Mouse (Mus musculus) splenic B cell, adult 2 months (primary cell): ENCODE measurements around the gene C1rl.
A peak's percentile ranks its signal among the peaks of the same experiment; 100 is the strongest.
"Not testable (repeated sequence)": the region's sequence is repeated elsewhere in the genome, so short reads cannot be mapped to it uniquely, and the experiment has no call there.

Experiments
- DNase-seq: peaks from one replicate; pipeline ENCODE4 v3.0.0-alpha.2; 2011; ENCODE audit warnings: low read depth, low spot score
- H3K27me3 ChIP-seq: 2 replicates; pipeline ENCODE4 v1.6.1; 2012; ENCODE audit warnings: mild to moderate bottlenecking, low read length, moderate library complexity, mixed read lengths; ENCODE audit not compliant: control insufficient read depth, poor library complexity, insufficient read depth, severe bottlenecking
- H3K36me3 ChIP-seq: 2 replicates; pipeline ENCODE4 v1.6.1; 2012; ENCODE audit warnings: mild to moderate bottlenecking, low read length, moderate library complexity, mixed read lengths; ENCODE audit not compliant: control insufficient read depth, poor library complexity, insufficient read depth, severe bottlenecking

C1rl gene

DNA sequence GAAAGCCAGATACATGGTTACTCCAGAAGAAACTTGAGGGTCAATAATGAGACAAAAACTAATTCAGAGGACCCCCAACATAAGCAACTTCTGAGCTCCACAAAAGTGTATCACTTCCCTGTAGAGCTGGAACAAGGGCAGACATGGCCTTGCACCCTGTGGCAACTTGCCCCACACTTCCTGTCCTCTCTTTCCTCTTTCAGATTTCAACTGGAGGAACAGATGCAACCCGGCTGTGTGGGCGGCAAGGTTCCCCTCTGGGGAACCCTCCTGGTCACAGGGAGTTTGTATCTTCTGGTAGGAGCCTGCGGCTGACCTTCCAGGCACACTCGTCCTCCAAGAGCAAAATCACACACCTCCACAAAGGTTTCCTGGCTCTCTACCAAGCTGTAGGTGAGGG lies 12.1 kb downstream of the C1rl start:
- H3K36me3 ChIP-seq: no peaks in the 10 kb centered on the region
- DNase-seq: peak; percentile 24
- no peaks in the 10 kb centered on the region for H3K27me3 ChIP-seq

DNA sequence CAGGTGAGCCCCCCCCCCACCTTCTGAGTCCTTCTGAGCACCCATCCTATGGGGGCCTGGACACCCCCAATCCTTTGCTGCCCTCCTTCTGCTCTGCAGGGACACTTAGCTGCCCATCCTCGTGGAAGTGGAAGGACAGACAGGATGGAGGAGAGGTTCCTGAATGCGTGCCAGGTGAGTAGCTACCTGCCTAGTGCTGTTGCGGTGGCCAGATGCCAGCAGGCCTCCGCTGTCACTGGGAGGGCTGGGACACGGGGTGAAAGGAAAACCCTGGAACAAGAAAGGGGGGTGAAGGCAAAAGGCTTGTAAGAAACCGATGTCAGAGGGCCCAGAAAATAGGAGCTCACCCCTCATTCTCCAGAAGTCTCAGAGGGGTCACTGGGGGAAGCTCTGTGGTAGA lies 14.1 kb downstream of the C1rl start:
- Histone ChIP-seq H3K27me3 (no peaks in the 10 kb centered on the region), H3K36me3 (no peaks in the 10 kb centered on the region)
- DNase-seq: no peak

DNA sequence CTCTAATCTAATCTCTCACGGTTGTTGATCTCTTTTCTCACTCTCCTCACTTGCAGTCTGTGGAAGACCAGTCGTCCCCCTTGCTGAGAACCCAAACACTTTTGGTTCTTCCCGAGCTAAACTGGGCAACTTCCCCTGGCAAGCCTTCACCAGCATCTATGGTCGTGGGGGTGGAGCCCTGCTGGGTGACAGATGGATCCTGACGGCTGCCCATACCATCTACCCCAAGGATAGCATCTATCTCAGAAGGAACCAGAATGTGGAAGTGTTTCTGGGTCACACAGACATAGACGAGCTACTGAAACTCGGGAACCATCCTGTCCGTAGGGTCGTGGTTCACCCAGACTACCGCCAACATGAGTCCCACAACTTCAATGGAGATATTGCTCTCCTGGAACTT lies 15.4 kb downstream of the C1rl start:
- no peak for DNase-seq
- Histone ChIP-seq H3K27me3 (no peaks in the 10 kb centered on the region), H3K36me3 (no peaks in the 10 kb centered on the region)

DNA sequence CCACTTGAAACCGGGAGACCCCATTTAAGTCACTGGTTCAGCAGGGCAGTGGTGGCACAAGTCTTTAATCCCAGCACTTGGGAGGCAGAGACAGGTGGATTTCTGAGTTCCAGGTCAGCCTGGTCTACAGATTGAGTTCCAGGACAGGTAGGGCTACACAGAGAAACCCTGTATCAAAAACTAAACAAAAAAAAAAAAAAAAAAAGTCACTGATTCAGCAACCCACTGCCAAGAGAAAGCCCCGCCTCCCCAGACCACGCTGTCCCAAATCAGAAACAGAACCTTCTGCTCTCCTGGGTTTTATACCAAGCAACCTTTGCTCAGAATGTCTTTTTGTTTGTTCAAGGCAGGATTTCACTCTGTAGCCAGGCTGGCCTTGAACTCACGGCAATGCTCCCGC lies 16.3 kb downstream of the C1rl start:
- not testable (repeated sequence) for DNase-seq, H3K36me3 ChIP-seq, H3K27me3 ChIP-seq

DNA sequence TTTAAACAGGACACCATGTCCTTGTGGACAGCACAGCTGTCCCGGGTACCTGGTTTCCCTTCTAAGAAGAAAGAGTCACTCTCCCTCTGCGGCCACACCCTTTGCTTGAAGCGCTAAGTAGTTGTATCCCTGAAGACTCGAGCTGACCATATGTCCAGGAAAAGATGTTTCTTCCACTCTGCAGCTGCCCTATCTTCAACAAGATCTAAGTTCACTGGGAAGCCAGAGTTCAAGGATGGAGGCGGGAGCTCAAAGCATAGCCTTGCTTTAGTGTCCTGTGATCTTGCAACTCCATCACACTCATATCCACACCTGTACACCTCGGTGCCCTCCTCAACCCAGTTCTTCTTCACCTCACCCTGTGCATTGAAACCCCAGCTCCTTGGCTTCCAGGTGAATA lies 19.0 kb downstream of the C1rl start:
- Histone ChIP-seq H3K36me3 (no peaks in the 10 kb centered on the region), H3K27me3 (no peaks in the 10 kb centered on the region)
- DNase-seq: no peak

DNA sequence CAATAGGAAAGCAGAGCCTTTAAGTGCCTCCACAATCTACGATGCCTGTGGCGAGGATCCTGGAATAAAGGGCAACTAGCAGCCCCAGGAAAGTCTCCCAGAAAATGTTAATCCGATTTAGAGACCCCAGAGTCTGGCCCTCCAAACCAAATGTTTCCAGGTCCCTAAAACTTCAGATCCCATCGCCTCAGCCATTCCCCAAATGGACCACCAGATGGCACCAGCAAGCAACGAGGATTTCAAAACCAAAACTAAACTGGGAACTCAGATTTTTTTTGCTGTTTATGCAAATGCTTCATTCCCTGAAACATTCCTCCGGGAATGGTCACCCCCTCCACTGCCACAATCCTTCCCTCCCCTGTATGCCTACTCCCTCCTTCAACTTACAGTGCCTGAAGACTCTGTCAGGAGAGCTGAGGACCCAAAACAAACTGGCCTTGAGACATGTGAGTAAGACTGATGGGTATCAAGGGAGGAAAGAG lies 19.5 kb downstream of the C1rl start, which contains the start of gene C1ra:
C1ra (plus strand) TSS at position 51 of the 482 bp plus-strand sequence.
- no peaks in the 10 kb centered on the region for H3K27me3 ChIP-seq
- peak; percentile 52 for DNase-seq
- H3K36me3 ChIP-seq: no peaks in the 10 kb centered on the region

DNA sequence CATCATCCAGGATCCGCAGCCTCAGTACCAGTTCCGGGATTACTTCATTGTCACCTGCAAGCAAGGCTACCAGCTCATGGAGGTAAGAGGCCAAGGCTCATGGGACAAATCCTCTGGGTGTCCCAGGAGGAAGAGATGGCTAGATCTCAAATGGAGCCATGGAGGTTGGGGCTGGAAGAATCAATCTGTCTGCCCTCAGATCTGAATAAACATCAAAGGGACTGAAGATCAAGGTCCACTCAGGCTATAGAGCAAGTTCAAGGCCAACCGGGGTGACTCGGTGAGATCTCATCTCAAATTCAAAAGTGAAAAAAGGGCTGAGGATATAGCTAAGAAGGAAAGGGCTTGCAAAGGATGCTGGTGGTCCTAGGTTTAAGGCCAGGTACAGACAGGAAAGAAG lies 24.8 kb downstream of the C1rl start:
- not testable (repeated sequence) for DNase-seq, H3K36me3 ChIP-seq, H3K27me3 ChIP-seq

DNA sequence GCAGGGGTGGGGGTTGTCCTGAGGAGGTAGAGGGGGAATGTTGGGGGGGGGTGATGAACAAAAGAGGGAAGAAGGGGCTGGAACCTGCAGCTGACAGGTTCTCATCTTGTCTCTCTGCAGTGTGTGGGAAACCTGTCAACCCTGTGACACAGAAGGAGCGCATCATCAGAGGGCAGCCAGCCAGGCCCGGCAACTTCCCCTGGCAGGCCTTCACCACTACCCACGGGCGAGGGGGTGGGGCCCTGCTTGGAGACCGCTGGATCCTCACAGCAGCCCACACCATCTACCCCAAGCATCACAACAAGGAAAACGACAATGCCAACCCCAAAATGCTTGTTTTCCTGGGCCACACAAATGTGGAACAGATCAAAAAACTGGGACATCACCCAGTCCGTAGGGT lies 29.2 kb downstream of the C1rl start:
- not testable (repeated sequence) for H3K27me3 ChIP-seq, H3K36me3 ChIP-seq, DNase-seq

DNA sequence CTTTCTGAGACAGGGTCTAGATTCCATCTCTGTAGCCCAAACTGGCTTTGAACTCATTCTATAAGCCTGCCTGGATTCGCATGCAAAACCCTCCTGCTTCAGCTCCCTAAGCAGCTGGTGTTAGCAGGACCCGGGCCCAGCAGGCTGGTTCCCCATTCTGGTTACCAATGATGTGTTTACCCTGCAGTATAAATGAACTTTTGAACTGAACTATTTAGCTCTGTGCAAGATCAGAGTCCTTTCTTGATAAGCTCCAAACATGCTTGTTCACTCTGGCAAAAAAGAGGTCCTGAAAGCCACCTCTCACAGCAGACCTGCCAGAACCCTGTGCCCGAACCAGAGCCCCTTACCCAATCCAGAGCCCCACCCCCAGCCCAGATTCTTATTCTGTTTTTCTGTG lies 35.0 kb downstream of the C1rl start:
- no peaks in the 10 kb centered on the region for H3K27me3 ChIP-seq
- H3K36me3 ChIP-seq: no peaks in the 10 kb centered on the region
- DNase-seq: no peak

DNA sequence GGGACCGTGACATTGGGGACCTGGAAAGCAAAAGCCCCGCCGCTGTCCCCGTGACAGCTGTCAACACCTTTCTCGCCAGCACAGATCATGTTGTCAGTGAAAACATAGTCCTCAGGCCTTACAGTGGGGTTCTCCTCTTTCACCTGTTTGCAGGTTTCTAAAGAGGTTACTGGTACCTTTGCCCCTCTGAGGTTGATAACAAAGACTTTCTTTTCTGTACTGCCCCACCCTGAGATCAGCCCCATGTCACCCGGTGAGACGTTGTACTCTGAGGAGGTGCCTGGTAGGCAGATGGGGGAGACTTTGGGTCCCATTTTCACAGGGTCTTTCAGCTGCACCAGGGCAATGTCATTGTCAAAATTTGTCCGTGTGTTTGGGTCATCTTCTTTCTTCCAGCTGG lies 38.2 kb downstream of the C1rl start:
- H3K36me3 ChIP-seq: no peaks in the 10 kb centered on the region
- no peaks in the 10 kb centered on the region for H3K27me3 ChIP-seq
- DNase-seq: no peak

DNA sequence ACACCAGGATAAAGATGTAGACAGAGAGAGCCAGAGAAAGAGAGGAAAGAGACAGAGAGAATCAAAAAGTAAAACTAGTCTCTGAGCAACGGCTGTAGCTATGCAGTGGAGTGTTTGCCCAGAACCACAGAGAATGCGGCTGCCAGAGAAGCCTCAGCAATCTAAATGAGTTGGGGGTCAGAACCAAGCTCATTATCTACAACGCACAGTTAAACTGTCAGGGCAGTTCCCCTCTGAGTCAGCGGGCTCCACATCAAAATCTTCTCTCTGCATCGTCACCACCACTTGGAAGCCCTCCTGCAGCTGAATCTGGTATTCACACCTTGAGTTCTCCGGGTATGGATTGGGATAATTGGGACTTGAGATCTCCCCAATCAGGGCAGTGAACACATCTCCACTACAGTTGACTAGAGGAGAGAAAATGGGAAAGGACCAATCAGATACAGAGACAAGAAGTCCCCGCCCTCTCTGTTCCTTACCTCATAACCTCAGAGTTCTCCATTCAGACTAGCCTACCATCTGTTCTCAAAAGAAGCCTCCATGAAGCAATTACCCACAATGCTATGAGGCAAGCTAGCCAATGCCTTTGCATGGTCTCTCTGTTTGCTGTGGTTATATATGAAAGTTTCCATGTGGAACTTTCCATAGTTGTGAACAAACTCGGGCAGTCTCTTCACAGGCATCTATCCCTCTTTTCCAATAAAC lies 43.4 kb downstream of the C1rl start:
- H3K36me3 ChIP-seq, H3K27me3 ChIP-seq, DNase-seq: not testable (repeated sequence)

DNA sequence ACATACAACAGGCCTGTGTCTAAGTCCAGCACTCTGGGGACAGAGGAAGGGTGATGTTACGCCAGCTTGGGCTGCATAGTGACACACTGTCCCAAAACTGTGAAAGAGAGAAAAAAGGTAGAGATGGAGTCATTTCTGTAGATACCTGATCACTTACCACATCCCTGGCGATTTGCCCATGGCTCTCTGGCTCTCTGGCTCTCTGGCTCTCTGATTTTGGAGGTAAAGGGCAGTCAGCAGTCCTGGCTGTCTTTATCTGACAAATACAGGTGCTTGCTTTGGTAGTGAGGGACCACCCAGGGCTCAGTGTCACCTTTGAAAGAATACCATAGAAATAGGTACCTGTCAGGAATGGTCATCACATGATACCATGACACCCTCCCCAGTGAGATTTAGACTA lies 48.3 kb downstream of the C1rl start:
- H3K27me3 ChIP-seq, DNase-seq, H3K36me3 ChIP-seq: not testable (repeated sequence)

DNA sequence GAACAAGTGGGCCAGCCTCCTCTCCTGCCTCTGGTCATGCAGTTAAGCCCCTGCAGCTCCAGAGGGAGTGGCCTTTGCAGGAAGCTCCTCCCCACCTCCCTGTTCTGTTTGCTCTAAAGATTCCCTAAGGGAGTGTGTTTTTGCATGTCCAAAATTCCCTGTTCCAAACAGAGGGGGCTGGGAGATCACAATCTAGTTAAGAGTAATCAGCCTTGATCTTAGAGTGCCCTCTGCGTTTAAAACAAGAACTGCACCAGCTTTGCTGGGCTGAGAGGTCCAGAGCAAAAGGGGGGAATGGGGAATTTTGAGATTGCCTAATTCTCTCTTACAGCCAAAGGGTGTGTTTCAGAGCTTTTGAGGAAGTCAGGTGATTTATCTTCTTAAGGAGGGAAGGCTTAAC lies 49.4 kb downstream of the C1rl start, which contains the start of gene C1s1:
C1s1 (minus strand) TSS at position 76 of the 400 bp plus-strand sequence.
- H3K27me3 ChIP-seq, H3K36me3 ChIP-seq: not testable (repeated sequence)
- peak; percentile 11 for DNase-seq

DNA sequence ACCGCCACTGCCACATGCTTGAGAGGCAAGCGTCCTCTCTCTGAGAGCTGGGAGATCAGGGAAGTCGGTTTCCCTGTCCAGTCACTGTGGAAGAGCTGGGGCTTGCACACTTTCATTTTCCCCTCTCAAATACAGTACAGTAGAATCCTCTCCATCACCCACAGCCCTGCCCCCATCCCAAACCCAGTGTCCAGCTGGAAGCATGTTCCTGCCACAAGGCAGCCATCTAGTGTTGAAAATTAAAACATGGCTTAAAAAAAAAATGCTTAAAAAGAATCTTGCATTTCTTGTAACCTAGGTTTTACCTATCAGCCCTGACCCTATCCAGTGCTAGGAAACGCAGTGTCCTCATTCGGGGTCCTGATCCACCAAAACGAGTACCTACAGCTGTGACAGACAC lies 51.6 kb downstream of the C1rl start:
- DNase-seq: no peak
- no peaks in the 10 kb centered on the region for H3K36me3 ChIP-seq
- H3K27me3 ChIP-seq: no peaks in the 10 kb centered on the region

DNA sequence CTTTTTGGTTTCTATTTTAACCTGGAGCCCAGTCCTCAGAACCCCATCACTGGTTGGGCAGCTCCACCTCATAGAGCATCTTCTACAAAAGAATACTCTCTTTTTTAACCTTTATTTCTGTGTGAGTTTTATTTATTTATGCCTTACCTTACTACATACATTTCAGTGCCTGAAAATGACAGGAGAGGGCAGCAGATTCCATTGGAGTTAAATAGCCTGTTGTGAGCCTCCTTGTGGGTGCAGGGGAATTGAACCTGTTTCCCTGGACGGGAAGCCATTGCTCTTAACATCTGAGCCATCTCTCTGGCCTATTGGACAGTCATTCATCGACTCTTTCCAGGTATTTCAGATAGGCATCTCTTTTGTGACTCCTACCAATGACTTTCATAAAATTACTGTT lies 52.5 kb downstream of the C1rl start:
- no peak for DNase-seq
- no peaks in the 10 kb centered on the region for H3K36me3 ChIP-seq
- H3K27me3 ChIP-seq: no peaks in the 10 kb centered on the region

DNA sequence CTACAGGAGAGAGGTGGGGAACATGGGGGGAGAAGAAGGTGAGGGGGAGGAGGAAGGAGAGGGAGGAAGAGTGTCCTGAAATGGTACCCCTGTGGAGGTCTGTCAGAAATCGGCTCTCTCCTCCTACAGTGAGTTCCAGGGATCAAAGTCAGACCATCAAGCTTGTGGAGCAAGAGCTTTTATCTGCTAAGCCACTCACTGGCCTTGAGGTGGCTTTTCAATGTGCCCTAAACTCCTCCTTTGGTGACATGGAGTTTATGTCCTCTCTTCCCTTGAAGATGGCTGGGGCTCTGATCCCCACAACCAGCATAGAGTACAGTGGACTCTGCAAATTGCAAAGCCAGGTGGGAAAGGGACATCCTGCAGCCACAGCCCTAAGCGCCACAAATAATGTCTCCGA lies 55.1 kb downstream of the C1rl start:
- not testable (repeated sequence) for H3K36me3 ChIP-seq

More for the DNA sequence above, 55.1 kb downstream of the C1rl start:
- not testable (repeated sequence) for H3K27me3 ChIP-seq, DNase-seq
